Mouse (Mus musculus): ENCODE data around the gene Lmf2.

The Lmf2 gene

DNA sequence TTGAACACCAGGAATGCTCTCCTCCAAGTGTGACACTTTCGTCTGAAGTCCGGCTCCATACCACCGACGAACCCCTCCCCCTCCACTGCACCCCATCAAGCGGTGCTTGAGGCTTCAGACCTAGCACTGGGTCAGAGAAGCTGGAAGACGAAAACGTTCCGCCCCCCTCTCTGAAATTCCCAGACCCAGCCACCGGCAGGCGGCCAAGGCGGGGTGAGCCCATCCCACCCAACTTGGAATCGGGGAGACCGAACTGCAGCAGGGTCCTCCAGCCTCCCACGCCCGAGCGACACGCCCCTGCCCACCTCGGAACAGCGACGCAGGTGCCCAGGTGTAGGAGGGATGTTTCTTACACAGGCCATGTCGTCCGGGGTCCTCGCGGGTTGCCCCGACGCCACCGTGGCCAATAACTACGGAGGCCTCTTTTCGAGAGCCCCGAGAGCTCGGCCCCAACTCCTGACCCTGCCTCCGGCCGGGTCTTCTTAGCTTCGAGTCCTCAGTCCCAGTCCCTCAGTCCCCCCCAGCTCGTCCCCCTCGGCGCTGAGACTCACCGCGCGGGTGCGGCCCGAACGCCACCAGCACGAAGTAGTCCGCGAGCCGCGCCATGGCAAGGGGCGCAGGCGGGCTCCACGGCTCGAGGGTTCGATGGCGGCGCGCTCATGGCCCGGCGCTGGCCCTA is 40.8 kb downstream of the Lmf2 start:
- DNase-seq = peak in 1 of 2 experiments; percentile 57

DNA sequence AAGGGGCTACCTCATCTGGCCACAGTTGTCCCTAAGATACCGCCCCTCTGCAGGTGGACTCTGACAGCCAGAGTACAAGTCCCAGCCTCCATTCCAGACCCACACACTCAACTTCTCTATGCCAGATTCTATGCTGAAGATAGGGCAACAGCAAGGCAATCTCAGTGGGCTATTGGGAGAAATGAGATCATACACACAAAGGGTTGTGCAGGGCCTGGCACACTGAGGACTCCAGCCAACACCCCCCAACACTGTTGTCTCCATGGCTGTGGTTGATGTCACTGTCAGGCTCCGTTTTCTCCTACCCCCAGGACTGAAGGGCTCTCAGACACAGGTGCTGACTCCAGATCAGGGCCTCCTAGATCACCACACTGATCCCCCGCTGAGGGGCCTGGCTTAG is 41.4 kb downstream of the Lmf2 start:
- DNase-seq = no peak

DNA sequence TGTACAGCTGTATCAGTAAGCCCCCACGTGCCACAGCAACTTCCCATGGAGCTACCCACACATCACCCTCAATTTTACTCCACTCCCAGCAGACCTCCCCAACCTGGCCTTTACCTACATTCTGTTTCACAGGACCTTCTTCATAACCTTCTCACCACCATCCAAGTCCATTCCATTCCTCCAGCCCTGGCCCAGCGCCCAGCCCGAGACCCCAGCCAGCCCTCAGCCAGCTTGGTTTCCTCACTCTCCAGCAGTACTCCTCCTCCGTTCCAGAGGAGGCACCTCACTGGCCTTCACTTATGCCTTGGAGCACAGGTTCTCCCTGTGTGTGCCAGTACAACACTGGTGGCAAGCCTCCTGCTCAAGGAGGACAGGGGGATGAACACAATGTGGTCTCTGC is 42.1 kb downstream of the Lmf2 start:
- no peak for DNase-seq

DNA sequence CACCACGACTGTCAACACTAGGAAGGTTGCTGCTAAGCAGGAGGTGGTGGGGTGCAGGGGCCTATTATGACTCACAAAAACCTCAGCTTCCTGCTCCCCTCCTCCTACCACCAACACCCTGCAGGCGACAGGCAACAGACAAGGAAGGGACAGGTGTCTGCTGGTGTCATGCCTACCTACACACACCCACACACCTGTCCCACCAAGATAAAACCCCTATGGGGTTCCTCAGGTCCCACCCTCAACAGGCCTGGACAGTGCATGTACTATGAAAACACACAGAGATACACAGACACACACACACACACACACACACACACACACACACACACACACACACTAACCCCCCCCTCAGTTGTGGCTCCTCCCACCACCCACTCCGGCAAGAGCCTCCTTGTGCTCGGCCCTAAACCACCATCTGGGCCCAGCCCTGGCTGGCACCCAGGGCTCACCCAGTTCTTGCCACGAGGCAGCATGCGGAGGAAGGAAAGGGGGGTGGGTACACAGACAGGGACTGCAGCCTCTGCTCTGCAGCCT is 45.4 kb downstream of the Lmf2 start:
- DNase-seq = peak; percentile 80 to 88

DNA sequence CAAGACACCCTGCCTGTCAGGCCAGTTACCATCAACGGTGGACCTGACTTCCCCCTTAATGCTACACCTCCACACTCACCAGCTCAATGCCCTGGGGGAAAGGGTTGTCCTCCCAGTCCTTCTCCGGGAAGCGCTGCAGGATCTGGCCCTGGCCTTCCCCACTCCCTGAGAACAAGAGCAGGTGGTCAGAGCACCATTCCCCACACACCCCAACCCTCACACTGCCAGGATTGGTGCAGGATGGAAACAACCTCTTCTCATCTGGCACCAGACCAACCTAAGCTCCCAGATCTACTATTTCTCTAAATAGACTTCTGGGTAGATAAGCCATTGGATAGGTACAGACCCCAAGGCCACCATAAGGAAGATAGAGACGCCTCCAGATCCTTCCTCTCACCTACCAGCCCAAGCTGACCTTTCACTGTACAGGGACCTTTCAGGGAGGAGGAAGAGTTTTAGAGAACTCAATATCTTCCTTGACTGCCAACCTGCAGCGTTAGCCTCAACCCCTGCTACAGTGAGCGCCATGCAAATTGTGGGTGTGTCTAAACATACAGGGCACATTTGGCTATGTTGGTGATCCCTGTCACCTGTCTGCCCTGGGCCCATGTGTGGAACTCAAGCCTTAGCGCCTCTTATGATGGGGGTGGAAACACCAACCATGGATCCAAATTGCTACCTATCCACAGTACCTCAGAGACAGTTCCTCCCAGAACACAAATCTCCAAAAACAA is 46.9 kb downstream of the Lmf2 start:
- peak in 1 of 2 experiments; percentile 26 for DNase-seq

DNA sequence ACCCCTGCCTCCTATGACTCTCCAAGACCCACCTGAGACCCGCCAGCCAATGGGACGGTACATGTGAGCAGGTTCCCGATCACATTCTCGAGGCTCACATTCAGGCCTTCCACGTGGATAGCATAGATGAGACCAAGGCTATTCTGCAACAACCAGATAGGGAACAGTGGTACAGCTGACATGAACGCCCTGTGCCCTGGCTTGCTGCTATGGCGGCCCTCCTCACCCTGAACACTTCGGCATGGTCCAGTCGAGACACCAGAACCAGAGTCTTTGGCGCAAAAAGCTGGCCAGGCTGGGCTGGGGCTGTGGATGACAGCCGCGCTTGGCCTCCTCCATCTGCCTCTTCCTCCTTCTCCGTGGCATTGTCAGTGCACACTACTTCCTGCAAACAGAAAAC is 48.0 kb downstream of the Lmf2 start:
- no peak for DNase-seq

DNA sequence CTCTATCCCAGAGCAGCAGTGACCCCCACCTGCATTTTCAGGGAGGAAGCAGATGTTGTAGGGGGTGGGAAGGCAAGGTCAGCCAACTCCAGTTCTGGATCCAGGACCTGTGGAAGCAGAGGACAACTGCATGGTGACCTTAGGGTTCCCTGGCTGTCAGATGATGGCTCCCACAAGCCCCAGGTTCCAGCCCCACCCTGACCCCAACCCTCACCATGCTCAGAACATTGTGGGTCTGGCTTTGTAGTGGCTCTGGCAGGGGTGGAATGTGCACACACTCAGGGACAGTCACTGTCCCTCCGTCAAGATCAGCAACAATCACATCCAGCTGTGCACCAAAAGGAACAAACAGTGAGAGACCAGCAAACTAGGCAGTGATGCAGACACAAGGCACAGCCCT is 49.5 kb downstream of the Lmf2 start:
- no peak for DNase-seq
